Mouse (Mus musculus): ENCODE data around the gene Nup93. TPM values are rescaled to one million over a fixed set of nuclear protein-coding genes. Genes with fewer than 3 reads are reported as not detected.

The Nup93 gene
- total and polyA plus RNA-seq, 2 experiments: 2.3 to 4.6 TPM

DNA sequence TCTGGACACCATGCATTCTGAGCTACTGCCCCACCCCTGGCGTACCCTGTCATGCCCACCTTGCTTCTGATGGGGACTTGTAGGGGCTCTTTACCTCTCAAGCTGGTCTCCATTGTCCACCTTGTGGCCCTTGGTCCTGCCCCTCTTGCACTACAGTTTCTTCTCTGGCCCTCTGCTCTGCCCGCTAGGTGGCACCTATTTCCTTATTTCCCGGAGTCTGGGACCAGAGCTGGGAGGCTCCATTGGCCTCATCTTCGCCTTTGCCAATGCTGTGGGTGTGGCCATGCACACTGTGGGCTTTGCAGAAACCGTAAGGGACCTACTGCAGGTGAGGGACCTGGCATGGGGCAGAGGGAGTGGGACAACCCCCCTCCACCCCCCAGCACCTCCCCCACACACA is 119.0 kb downstream of the Nup93 start:
- Histone ChIP-seq H3K4me1 (ENCODE audit: control insufficient read depth, insufficient read depth, low read length) (no peaks in the 10 kb centered on the region), H3K36me3 (ENCODE audit: control insufficient read depth, insufficient read depth, low read length) (no peaks in the 10 kb centered on the region), H3K27me3 (ENCODE audit: control insufficient read depth, insufficient read depth, low read length) (no peaks in the 10 kb centered on the region), H3K9ac (ENCODE audit: low read depth, low read length) (no peak overlapping the region), H3K27ac (replicated peaks; ENCODE audit: insufficient read depth, low read depth, low read length) (no peak overlapping the region), H3K79me2 (ENCODE audit: control insufficient read depth, insufficient read depth, low read length) (no peaks in the 10 kb centered on the region), H3K4me3 (ENCODE audit: insufficient read depth, low read depth, low read length) (no peak overlapping the region)
- WGBS: 40% methylated on average over 5 of the region's 5 CpGs
- TF ChIP-seq POLR2A (IDR thresholded peaks at IDR 0.05; ENCODE audit: extremely low read depth, insufficient read depth, low read length) (no peak), CTCF (IDR thresholded peaks at IDR 0.05; ENCODE audit: low read depth, low read length) (peak; percentile 70)
- DNase-seq (ENCODE audit: extremely low read depth, low read depth, low spot score): peak; percentile 25

- 85% methylated on average over 8 of the region's 8 CpGs for WGBS
- H3K27me3 ChIP-seq (ENCODE audit: control insufficient read depth, insufficient read depth, low read length): no peaks in the 10 kb centered on the region
- no peaks in the 10 kb centered on the region for H3K36me3 ChIP-seq (ENCODE audit: control insufficient read depth, insufficient read depth, low read length)
- no peak for TF ChIP-seq POLR2A (IDR thresholded peaks at IDR 0.05; ENCODE audit: extremely low read depth, insufficient read depth, low read length)
- TF ChIP-seq CTCF (IDR thresholded peaks at IDR 0.05; ENCODE audit: low read depth, low read length): no peak
- no peaks in the 10 kb centered on the region for H3K79me2 ChIP-seq (ENCODE audit: control insufficient read depth, insufficient read depth, low read length)
- no peaks in the 10 kb centered on the region for H3K4me1 ChIP-seq (ENCODE audit: control insufficient read depth, insufficient read depth, low read length)
- no peak for DNase-seq (ENCODE audit: extremely low read depth, low read depth, low spot score)
- H3K27ac ChIP-seq (replicated peaks; ENCODE audit: insufficient read depth, low read depth, low read length): no peak overlapping the region
- no peak overlapping the region for H3K9ac ChIP-seq (ENCODE audit: low read depth, low read length)
- no peak overlapping the region for H3K4me3 ChIP-seq (ENCODE audit: insufficient read depth, low read depth, low read length)
Measured at GRCm38 (mm10) chr8:94337559-94337958, 123.2 kb downstream of the Nup93 start.

- H3K4me3 ChIP-seq (ENCODE audit: insufficient read depth, low read depth, low read length): no peak overlapping the region
- 82% methylated on average over 7 of the region's 7 CpGs for WGBS
- TF ChIP-seq CTCF (IDR thresholded peaks at IDR 0.05; ENCODE audit: low read depth, low read length) (no peak), POLR2A (IDR thresholded peaks at IDR 0.05; ENCODE audit: extremely low read depth, insufficient read depth, low read length) (no peak)
- H3K36me3 ChIP-seq (ENCODE audit: control insufficient read depth, insufficient read depth, low read length): no peaks in the 10 kb centered on the region
- H3K27ac ChIP-seq (replicated peaks; ENCODE audit: insufficient read depth, low read depth, low read length): no peak overlapping the region
- no peaks in the 10 kb centered on the region; the same call in 1 of the 2 replicates for H3K79me2 ChIP-seq (ENCODE audit: control insufficient read depth, insufficient read depth, low read length)
- peaks cover 4% of the 10 kb centered on the region for H3K4me1 ChIP-seq (ENCODE audit: control insufficient read depth, insufficient read depth, low read length)
- H3K9ac ChIP-seq (ENCODE audit: low read depth, low read length): no peak overlapping the region
- peak; percentile 20 for DNase-seq (ENCODE audit: extremely low read depth, low read depth, low spot score)
- H3K27me3 ChIP-seq (ENCODE audit: control insufficient read depth, insufficient read depth, low read length): no peaks in the 10 kb centered on the region
Measured at GRCm38 (mm10) chr8:94340796-94341195, 126.4 kb downstream of the Nup93 start.

- WGBS: 84% methylated on average over 10 of the region's 10 CpGs
- no peaks in the 10 kb centered on the region; the same call in 1 of the 2 replicates for H3K79me2 ChIP-seq (ENCODE audit: control insufficient read depth, insufficient read depth, low read length)
- H3K4me1 ChIP-seq (ENCODE audit: control insufficient read depth, insufficient read depth, low read length): peaks cover 4% of the 10 kb centered on the region
- TF ChIP-seq CTCF (IDR thresholded peaks at IDR 0.05; ENCODE audit: low read depth, low read length) (no peak), POLR2A (IDR thresholded peaks at IDR 0.05; ENCODE audit: extremely low read depth, insufficient read depth, low read length) (no peak)
- no peak for DNase-seq (ENCODE audit: extremely low read depth, low read depth, low spot score)
- no peaks in the 10 kb centered on the region for H3K27me3 ChIP-seq (ENCODE audit: control insufficient read depth, insufficient read depth, low read length)
- H3K36me3 ChIP-seq (ENCODE audit: control insufficient read depth, insufficient read depth, low read length): no peaks in the 10 kb centered on the region
- no peak overlapping the region for H3K9ac ChIP-seq (ENCODE audit: low read depth, low read length)
- H3K27ac ChIP-seq (replicated peaks; ENCODE audit: insufficient read depth, low read depth, low read length): no peak overlapping the region
- H3K4me3 ChIP-seq (ENCODE audit: insufficient read depth, low read depth, low read length): no peak overlapping the region
Measured at GRCm38 (mm10) chr8:94342691-94343090, 128.3 kb downstream of the Nup93 start.

DNA sequence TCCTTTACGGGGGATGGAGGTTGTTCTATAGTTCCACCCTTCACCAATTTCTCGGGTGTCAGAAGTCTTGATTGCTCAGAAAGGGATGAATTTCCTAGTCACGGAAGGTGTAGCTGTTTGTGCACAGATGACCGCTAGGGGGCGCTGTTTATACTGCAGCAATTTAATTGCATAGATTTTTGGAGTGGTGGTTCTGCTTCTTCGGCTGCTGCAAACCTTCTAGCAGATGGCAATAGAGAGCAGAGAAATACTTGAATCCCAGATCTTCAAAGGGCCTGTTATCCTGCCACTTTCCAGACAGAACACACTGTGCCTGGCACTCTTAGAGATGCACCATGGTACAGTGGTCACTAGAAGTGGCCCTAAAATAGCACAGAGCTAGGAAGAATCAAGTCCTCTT is 128.9 kb downstream of the Nup93 start:
- H3K4me3 ChIP-seq (ENCODE audit: insufficient read depth, low read depth, low read length): no peak overlapping the region
- H3K27ac ChIP-seq (replicated peaks; ENCODE audit: insufficient read depth, low read depth, low read length): no peak overlapping the region
- H3K4me1 ChIP-seq (ENCODE audit: control insufficient read depth, insufficient read depth, low read length): peaks cover 4% of the 10 kb centered on the region
- no peaks in the 10 kb centered on the region for H3K36me3 ChIP-seq (ENCODE audit: control insufficient read depth, insufficient read depth, low read length)
- H3K27me3 ChIP-seq (ENCODE audit: control insufficient read depth, insufficient read depth, low read length): no peaks in the 10 kb centered on the region
- H3K79me2 ChIP-seq (ENCODE audit: control insufficient read depth, insufficient read depth, low read length): no peaks in the 10 kb centered on the region; the same call in 1 of the 2 replicates
- peak; percentile 66 for DNase-seq (ENCODE audit: extremely low read depth, low read depth, low spot score)
- TF ChIP-seq CTCF (IDR thresholded peaks at IDR 0.05; ENCODE audit: low read depth, low read length) (peak; percentile 43), POLR2A (IDR thresholded peaks at IDR 0.05; ENCODE audit: extremely low read depth, insufficient read depth, low read length) (no peak)
- WGBS: 6% methylated on average over 6 of the region's 6 CpGs
- peak overlapping the region; percentile 40 for H3K9ac ChIP-seq (ENCODE audit: low read depth, low read length)

DNA sequence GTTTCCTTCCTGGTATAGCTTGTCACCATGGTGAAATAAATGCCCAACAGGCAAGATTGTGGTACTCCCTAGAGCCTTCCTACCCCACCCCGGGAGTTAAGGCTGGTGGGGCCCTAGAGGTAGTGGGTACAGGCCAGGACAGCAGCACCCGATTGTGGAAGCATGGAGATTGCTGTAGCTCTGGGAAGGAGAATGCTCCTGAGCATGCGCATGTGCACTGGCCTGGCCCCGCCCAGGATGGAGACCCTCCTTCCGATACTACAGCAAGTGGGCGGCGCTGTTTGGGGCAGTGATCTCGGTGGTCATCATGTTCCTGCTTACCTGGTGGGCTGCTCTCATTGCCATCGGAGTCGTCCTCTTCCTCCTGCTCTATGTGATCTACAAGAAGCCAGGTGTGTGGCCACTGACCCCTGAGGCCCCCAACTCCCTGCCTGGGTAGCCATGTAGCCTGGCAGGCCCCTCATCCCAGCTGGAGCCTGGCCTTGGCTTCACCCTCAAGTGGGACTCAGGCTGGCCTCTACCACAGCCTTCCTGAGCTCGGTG is 129.5 kb downstream of the Nup93 start:
- no peak for TF ChIP-seq CTCF (IDR thresholded peaks at IDR 0.05; ENCODE audit: low read depth, low read length)
- no peak for TF ChIP-seq POLR2A (IDR thresholded peaks at IDR 0.05; ENCODE audit: extremely low read depth, insufficient read depth, low read length)
- H3K36me3 ChIP-seq (ENCODE audit: control insufficient read depth, insufficient read depth, low read length): no peaks in the 10 kb centered on the region
- H3K9ac ChIP-seq (ENCODE audit: low read depth, low read length): peak overlapping the region; percentile 40; the same call in 1 of the 2 replicates
- H3K27me3 ChIP-seq (ENCODE audit: control insufficient read depth, insufficient read depth, low read length): no peaks in the 10 kb centered on the region
- H3K4me1 ChIP-seq (ENCODE audit: control insufficient read depth, insufficient read depth, low read length): peaks cover 4% of the 10 kb centered on the region
- no peak for DNase-seq (ENCODE audit: extremely low read depth, low read depth, low spot score)
- no peak overlapping the region for H3K4me3 ChIP-seq (ENCODE audit: insufficient read depth, low read depth, low read length)
- H3K27ac ChIP-seq (replicated peaks; ENCODE audit: insufficient read depth, low read depth, low read length): no peak overlapping the region
- H3K79me2 ChIP-seq (ENCODE audit: control insufficient read depth, insufficient read depth, low read length): no peaks in the 10 kb centered on the region; the same call in 1 of the 2 replicates
- WGBS: 93% methylated on average over 11 of the region's 11 CpGs
